8 mouse cellular contexts compared by ENCODE assay signal in the genomic region with DNA sequence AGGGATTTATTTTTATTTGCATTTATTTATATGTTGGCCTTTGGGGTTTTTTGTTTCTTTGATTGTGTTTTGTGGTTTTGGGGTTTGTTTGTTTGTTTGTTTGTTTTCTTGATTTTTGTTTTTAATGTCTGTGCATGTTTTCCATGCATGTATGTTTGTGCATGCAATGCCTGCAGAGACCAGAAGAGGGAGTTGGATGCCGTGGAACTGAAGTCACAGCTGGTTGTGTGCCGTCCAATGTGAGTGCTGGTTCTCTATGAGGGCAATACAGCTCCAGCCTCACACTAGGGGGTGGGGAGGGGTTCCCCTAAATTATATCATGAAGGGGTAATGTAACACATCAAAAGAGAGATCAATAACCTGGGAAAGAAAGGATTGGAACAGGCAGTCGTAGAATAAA. TPM values are rescaled to one million over a fixed set of nuclear protein-coding genes. Genes with fewer than 3 reads are reported as not detected.
DNase-seq lines count a peak whose midpoint lies in the region; ATAC-seq and TF ChIP-seq lines count a peak whose summit lies in the region.

No protein-coding gene starts in this region.

- H3K27me3 ChIP-seq in heart, postnatal 0 days (ENCODE audit: control insufficient read depth, insufficient read depth, low read length): no peaks in the 10 kb centered on the region
- H3K27me3 ChIP-seq in MEL (ENCODE audit: control insufficient read depth in 1 of 2, insufficient read depth in 2 of 2, low read length in 2 of 2): no peaks in the 10 kb centered on the region; a peak in 1 of 4 replicates
- H3K27me3 ChIP-seq in liver, postnatal 0 days (ENCODE audit: insufficient read depth, low read length): no peaks in the 10 kb centered on the region

- no peaks in the 10 kb centered on the region for H3K36me3 ChIP-seq in heart, postnatal 0 days (replicated peaks; ENCODE audit: control insufficient read depth, insufficient read depth, low read length)
- H3K36me3 ChIP-seq in MEL (ENCODE audit: control insufficient read depth in 1 of 2, insufficient read depth in 2 of 2, low read length in 2 of 2): no peaks in the 10 kb centered on the region
- no peaks in the 10 kb centered on the region for H3K36me3 ChIP-seq in liver, postnatal 0 days (replicated peaks; ENCODE audit: insufficient read depth, low read length)

- peak; percentile 49 for TF ChIP-seq CTCF in heart, postnatal 0 days (IDR thresholded peaks at IDR 0.05; ENCODE audit: low read depth)
- TF ChIP-seq CTCF in MEL (IDR thresholded peaks at IDR 0.05 in 2 of 3, conservative IDR thresholded peaks at IDR 0.05 in 1 of 3; ENCODE audit: control insufficient read depth in 1 of 3, insufficient read depth in 1 of 3, low read depth in 2 of 3, low read length in 3 of 3, poor library complexity in 1 of 3, severe bottlenecking in 1 of 3): peak; percentile 22 to 36 (median 35); a peak in 4 of 6 replicates
- TF ChIP-seq CTCF in liver, postnatal 0 days (IDR thresholded peaks at IDR 0.05; ENCODE audit: low read depth): peak; percentile 67

- no peak for TF ChIP-seq POLR2A in MEL (IDR thresholded peaks at IDR 0.05; ENCODE audit: control insufficient read depth in 1 of 2, insufficient read depth in 1 of 2, low read depth in 1 of 2, low read length in 2 of 2, poor library complexity in 1 of 2)

- no peaks in the 10 kb centered on the region for H3K4me1 ChIP-seq in heart, postnatal 0 days (ENCODE audit: control insufficient read depth, insufficient read depth)
- H3K4me1 ChIP-seq in MEL (ENCODE audit: control insufficient read depth in 1 of 2, insufficient read depth in 2 of 2, low read length in 2 of 2): no peaks in the 10 kb centered on the region
- H3K4me1 ChIP-seq in liver, postnatal 0 days (ENCODE audit: insufficient read depth): no peaks in the 10 kb centered on the region

- H3K79me2 ChIP-seq in MEL (ENCODE audit: control insufficient read depth, insufficient read depth, low read length, poor library complexity): no peaks in the 10 kb centered on the region

- no peak overlapping the region for H3K9ac ChIP-seq in heart, postnatal 0 days (replicated peaks; ENCODE audit: low read depth, low read length)
- H3K9ac ChIP-seq in MEL (ENCODE audit: control insufficient read depth, low read depth, low read length, poor library complexity, severe bottlenecking): no peak overlapping the region
- H3K9ac ChIP-seq in liver, postnatal 0 days (replicated peaks): no peak overlapping the region

- TF ChIP-seq EP300 in heart, postnatal 0 days (IDR thresholded peaks at IDR 0.05; ENCODE audit: low read depth): no peak
- no peak for TF ChIP-seq EP300 in MEL (IDR thresholded peaks at IDR 0.05; ENCODE audit: low read depth in 1 of 2, low read length in 2 of 2)
- TF ChIP-seq EP300 in liver, postnatal 0 days (IDR thresholded peaks at IDR 0.05; ENCODE audit: low read depth): no peak

- H3K4me2 ChIP-seq in heart, postnatal 0 days (ENCODE audit: low read depth, low read length): no peak overlapping the region
- no peak overlapping the region for H3K4me2 ChIP-seq in liver, postnatal 0 days (ENCODE audit: low read depth, low read length)

- WGBS in heart, postnatal 0 days: 56% methylated on average over 3 of the region's 3 CpGs
- WGBS in liver, postnatal 0 days (ENCODE audit: insufficient replicate concordance): 36% methylated on average over 3 of the region's 3 CpGs

- ATAC-seq in heart, postnatal 0 days (ENCODE audit: insufficient read depth, low read depth): no peak
- no peak for ATAC-seq in liver, postnatal 0 days

- no peak overlapping the region for H3K27ac ChIP-seq in heart, postnatal 0 days (ENCODE audit: low read depth)
- H3K27ac ChIP-seq in MEL (ENCODE audit: control insufficient read depth, low read depth, low read length): no peak overlapping the region
- no peak overlapping the region for H3K27ac ChIP-seq in liver, postnatal 0 days (ENCODE audit: low read depth)

- intact Hi-C loops in heart, postnatal 25 days (cut with DNase I): loop anchor here (5.0 kb wide), 2 partner anchors 230 to 310 kb away; no protein-coding TSS in a partner anchor

- TF ChIP-seq RAD21 in MEL (IDR thresholded peaks at IDR 0.05; ENCODE audit: low read depth, low read length): peak; percentile 18

- H3K4me3 ChIP-seq in heart, postnatal 0 days (ENCODE audit: low read depth, low read length): no peak overlapping the region
- no peak overlapping the region for H3K4me3 ChIP-seq in MEL (ENCODE audit: control insufficient read depth in 1 of 2, insufficient read depth in 1 of 2, low read depth in 2 of 2, low read length in 2 of 2)
- no peak overlapping the region for H3K4me3 ChIP-seq in liver, postnatal 0 days (ENCODE audit: low read depth, low read length)

- no peaks in the 10 kb centered on the region for H3K9me3 ChIP-seq in heart, postnatal 0 days (replicated peaks; ENCODE audit: control insufficient read depth, low read length)
- H3K9me3 ChIP-seq in MEL (replicated peaks; ENCODE audit: insufficient read depth, low read length): no peaks in the 10 kb centered on the region
- no peaks in the 10 kb centered on the region for H3K9me3 ChIP-seq in liver, postnatal 0 days (ENCODE audit: low read length)

- no peak for DNase-seq in heart, postnatal 0 days (ENCODE audit: low spot score)
- no peak for DNase-seq in heart, postnatal 25 days (ENCODE audit: low spot score)
- DNase-seq in 3T3-L1 (ENCODE audit: low read depth, low spot score): peak; percentile 42
- peak; percentile 12 for DNase-seq in MEL (ENCODE audit: low read depth, low spot score)
- peak; percentile 29 for DNase-seq in liver, postnatal 0 days
- no peak for DNase-seq in ovary, postnatal 36 days (ENCODE audit: low spot score)
- DNase-seq in cerebellum, postnatal 36 days: no peak
- DNase-seq in urinary bladder, postnatal 25 days (ENCODE audit: low spot score): no peak

TF ChIP-seq in MEL, 35 proteins besides CTCF, POLR2A, EP300 and RAD21:
- TF ChIP-seq MAX (IDR thresholded peaks at IDR 0.05; ENCODE audit: low read length) (no peak), SMC3 (IDR thresholded peaks at IDR 0.05; ENCODE audit: low read depth, low read length) (peak; percentile 27; the same call in 1 of the 2 replicates), E2F4 (IDR thresholded peaks at IDR 0.05; ENCODE audit: borderline replicate concordance, low read depth, low read length) (no peak)

RNA-seq across cellular contexts. Expression of a gene that starts 58.2 kb away (rescaled TPM):
- 0.50 and 6.1 TPM in 2 replicates for total RNA-seq in heart, postnatal 0 days (2014; rRNA removed; ENCODE audit: low replicate concordance)
- polyA plus RNA-seq in heart, postnatal 0 days (2015; fragmentation: Nextera tagmentation; extraction: Ambion mirVana): 4.2 and 4.8 TPM in 2 replicates
- 1 to 10 TPM; 2.4 to 3.6 TPM for total RNA-seq in heart, postnatal 25 days (2021)
- total RNA-seq in MEL (2012; rRNA removed): not detected in 2 replicates
- polyA plus RNA-seq in MEL (2012; ENCODE audit: insufficient read depth in 1 of 2, insufficient read length in 2 of 2, low read depth in 1 of 2, low replicate concordance in 2 of 2, missing spikeins in 1 of 2): not detected
- polyA plus RNA-seq in liver, postnatal 0 days (2015; fragmentation: Nextera tagmentation; extraction: Ambion mirVana): 0.45 and 1.3 TPM in 2 replicates

Comparison
In these comparisons a context has a peak if more than half of its experiments do, and no peak if none do; other contexts are left out.
1. DNase-seq: peak in 3T3-L1 (single experiment), MEL (single experiment) and liver, postnatal 0 days (single experiment); none in heart, postnatal 0 days (single experiment), heart, postnatal 25 days (single experiment), ovary, postnatal 36 days (single experiment), cerebellum, postnatal 36 days (0 of 2) and urinary bladder, postnatal 25 days (single experiment).
2. Peak in every context shown above with its lines, with median percentiles within 50 percentile points of each other: CTCF ChIP-seq.